Mouse (Mus musculus): ENCODE data around the gene Abcc1. TPM values are rescaled to one million over a fixed set of nuclear protein-coding genes. Genes with fewer than 3 reads are reported as not detected.

Abcc1 gene
- polyA plus RNA-seq, 1 experiment, result 48.5 TPM

DNA sequence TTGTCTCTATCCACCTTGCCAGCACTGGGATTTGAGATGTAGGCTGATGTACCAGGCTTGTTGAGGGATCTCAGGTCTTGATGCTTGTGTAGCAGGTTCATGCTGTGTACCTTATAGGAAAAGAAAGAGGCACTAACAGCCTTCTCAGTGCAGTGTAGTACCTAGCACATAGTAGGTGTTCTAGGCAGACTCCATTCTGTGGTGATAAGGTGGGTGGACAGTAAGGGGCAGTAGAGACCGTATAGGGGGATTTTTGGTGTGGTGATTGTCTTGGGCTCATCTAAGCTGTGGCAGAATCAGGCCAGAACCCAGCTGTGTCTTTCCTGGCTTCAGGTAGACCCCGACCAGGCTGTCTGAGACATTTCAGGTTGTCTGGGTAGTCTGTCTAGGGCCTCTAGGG, 15.0 kb downstream of the Abcc1 start:
- DNase-seq (ENCODE audit: low read depth), result no peak

DNA sequence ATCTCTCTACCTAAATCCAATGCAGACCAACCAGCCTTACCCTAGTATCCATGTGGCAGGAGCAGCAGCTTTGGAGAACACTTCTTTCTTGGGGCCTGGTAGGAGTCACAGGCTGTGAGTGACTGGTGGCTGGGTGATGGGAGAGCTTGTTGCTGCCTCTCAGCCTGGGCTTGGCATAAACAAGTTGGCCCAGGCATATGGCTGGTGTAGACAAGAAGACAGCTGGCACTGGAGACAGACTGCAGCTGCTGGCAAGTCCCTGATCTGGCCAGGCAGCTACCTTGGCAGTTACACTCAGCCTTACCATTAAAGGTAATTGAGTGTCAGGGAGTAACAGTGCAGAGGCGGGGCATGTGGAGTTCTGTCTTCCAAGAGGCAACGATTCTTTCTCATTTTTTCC, 16.0 kb downstream of the Abcc1 start:
- DNase-seq (ENCODE audit: low read depth), result no peak

DNA sequence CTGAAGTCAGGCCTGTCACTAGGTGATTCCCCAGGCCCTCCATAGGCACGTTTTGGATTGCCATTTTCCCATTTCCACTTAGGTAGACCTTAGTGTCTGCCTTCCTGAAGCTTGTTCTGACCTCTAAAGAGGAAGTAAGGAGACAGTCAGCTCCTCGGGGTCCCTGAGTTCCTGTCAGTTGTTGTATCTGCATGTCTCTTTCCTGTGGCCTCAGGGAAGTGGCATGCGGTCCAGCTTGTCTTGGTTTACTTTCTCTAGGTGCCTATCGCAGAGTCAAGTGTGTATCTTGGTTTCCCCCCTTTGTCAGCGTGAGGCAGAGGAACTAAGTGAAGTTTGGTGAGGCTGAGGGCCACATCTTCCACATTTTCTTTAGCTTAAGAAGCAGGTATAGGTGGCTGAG, 17.3 kb downstream of the Abcc1 start:
- DNase-seq (ENCODE audit: low read depth), result no peak

DNA sequence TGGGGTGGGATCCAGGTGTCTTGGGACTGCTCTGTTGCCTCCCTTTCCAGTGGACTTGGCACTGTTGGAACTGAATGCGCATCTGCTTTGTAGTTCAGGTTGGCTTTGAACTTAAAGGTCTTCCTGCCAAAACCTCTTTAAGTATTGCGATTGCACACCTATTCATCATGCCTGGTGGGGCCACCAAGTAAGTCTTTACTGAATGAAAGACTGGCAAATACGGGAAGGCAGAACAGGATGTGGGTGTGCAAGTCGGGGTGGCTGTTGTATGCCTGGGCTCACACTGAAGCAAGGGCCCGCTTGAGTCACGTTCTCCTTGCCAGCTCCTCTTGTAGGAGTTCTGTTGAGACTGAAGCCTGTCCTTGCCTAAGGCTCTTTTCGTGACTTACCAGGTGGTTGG, 18.5 kb downstream of the Abcc1 start:
- no peak for DNase-seq (ENCODE audit: low read depth)

DNA sequence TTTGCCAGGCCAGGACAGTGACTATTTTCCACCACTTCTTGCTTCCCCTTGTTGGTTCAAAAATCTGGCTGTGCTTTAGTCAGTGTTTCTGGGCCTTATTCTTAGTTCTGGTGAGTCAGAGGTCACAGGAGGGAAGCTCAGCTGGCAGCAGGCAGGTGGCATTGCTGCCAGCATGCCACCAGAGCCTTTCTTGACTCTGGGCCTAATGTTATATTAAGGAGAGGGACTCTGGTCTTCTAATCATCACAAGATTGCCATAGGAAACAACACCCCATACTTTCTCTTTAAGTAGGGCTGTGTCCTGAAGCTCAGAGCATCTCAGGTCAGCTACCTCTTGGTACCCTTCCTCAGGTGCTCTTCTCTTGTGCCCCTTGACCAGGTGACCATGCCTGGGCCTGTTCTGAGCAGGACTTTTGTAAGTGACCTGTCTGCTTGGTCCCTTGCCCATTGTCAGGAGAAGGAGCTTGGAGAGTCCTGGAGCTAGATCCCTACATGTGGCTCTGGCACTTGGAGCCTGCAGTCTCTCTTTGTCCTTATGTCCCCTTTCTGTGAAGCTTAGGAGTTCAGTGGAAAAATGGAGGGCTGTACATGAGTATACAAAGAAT, 19.8 kb downstream of the Abcc1 start:
- DNase-seq (ENCODE audit: low read depth), result no peak

DNA sequence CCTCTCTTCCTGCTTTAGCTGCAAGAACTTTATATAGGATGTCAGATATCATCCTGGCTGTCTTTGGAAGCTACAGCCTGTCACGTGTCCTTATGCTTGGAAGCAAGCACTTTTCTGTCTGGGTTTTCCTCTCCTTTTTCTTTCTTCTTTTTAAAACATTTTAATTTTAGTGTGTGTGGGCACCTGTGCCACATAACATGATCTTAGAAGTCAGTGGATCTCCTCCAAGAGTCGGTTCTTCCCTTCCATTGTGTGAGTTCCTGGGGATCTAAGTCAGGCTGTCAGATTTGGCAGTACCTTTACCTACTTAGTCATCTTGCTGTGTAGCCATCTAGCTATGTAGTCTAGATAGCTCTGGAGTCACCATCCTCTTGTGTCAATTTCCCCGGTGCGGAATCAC, 37.9 kb downstream of the Abcc1 start:
- DNase-seq (ENCODE audit: low read depth), result no peak

DNA sequence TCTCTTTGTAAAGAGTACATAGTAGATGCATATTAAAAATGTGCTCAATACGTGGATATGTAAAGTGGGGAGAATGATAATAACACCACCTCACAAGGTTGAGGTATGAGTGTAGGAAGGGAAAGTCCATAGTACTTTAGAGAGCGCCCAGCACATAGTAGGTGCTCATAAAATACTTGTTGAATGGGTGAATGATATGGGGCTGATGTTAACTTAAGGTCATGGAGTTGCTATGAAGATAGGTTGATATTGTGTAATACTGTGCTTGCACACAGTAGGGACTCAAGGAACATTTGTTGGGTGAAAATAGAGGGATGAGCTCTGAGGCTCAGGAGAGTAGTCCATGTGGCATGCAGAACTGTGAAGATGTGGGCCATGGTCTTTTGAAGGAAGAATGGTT, 42.1 kb downstream of the Abcc1 start:
- no peak for DNase-seq (ENCODE audit: low read depth)

DNA sequence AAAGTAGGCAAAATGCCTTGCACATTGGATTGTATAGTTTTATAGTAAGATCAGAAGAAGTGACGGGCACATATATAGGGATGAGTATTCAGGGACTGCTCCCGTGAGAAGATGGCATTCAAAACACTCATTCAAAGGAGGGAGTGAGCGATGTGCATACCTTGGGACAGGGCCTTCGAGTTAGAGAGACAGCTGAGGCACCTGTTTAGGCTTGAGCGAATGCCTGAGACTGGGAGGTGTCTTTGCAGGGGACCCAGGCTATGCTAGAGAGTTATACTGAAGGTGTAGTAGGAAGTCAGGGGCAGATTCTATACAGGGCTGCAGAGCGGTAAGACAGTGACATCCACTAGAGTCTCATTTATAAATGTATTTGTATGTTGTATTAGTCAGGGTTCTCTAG, 44.3 kb downstream of the Abcc1 start:
- DNase-seq (ENCODE audit: low read depth), result no peak

DNA sequence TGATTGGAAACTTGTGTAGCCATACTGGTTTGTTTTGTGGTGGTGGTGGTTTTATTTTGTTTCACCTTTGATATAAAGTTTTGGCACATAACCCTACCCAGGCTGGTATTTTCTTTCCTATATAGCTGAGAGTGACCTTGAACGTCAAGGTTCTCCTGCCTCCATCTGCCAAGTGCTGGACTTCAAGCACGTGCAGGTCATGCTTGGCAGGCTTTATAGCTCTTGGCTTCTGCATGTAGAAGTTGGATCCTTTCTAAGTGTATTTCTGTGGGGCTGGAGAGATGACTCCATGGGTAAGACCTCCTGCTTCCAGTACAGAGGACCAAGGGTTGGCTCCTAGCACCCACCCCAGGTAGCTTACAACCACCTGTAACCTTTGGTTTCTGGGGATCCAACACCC, 47.8 kb downstream of the Abcc1 start:
- DNase-seq (ENCODE audit: low read depth), result no peak

DNA sequence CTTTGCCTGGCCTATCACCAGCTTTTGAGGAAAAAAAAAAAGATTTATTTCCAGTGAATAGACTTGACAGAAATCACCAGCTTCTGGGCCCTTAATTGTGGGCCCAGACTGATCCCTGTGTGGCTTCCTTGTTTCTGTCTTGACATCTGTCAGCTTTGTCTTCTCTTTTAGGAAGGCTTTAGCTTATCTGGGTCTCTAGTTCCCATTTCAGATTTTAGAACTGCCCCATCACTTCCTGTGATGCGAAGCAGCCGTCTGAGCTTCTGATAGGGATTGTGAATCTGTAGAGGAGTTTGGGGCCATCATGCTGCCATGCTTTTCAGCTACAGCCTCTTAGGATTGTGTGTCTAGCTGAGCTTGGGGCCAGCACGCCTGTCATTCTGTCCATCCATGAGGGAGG, 48.4 kb downstream of the Abcc1 start:
- DNase-seq (ENCODE audit: low read depth), result no peak

DNA sequence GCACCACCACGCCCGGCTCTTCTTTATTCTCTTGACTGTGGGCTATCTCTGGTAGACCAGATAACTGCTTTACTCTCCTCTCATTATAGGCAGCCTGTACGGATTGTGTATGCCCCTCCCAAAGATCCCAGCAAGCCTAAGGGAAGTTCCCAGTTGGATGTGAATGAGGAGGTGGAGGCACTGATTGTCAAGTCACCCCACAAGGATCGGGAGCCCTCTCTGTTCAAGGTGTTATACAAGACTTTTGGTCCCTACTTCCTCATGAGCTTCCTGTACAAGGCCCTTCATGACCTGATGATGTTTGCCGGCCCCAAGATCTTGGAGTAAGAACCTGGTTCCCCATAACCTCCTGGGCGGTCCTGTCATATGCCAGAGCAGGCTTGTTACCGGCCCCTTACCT, 49.3 kb downstream of the Abcc1 start:
- DNase-seq (ENCODE audit: low read depth), result no peak

DNA sequence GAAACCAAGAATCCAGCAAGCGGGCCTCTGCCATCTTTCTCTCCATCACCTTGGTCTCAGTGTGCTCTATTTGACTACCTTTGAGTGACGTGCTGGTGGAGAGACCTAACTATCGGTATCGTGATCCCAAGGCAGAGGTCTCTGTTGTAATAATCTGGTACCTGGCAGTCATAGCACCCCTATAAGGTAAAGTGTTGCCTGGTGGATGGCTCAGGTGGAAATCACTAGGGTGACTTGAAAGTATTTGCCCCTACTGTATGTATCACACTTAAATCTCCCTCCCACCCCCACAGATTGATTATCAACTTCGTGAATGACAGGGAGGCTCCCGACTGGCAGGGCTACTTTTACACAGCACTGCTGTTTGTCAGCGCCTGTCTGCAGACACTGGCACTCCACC, 49.8 kb downstream of the Abcc1 start:
- no peak for DNase-seq (ENCODE audit: low read depth)

DNA sequence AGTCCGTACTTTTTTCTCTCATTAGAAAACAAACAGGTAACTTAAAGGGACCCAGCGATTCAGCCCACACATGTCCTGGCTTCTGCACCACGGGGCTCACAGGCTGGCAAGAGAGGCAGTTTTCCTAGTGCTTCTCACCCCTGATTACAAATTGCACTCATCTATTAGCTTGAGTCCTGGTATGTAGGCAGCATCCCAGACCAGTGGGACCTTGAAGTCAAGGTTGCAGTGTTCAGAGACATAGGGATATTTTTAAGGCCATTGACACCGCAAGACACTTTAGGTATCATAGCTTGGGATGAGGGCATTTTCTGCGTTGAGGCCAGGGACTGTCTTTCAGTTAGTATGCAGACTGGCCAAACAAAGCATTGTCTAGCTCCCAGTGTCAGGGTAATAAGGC, 51.2 kb downstream of the Abcc1 start:
- no peak for DNase-seq (ENCODE audit: low read depth)

DNA sequence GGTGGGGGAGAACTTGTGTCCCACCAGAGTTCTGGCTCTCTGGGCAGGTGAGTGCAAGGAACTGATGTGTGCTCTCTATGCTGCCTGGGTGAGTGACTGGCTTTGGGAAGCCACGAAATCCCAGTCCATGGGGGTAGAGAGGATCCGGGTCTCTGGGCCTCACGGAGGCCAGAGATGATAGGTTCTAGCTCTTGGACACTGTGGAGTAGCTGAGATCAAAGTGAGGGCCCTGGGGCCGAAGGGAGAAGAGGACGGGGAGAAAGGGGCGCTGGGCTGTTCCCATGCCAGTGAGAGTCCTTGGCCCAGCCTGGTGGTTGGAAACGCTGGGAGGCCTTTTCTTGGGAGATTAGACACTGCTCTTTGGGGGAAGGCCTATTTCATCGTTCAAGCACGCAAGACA, 53.8 kb downstream of the Abcc1 start:
- DNase-seq (ENCODE audit: low read depth), result no peak

DNA sequence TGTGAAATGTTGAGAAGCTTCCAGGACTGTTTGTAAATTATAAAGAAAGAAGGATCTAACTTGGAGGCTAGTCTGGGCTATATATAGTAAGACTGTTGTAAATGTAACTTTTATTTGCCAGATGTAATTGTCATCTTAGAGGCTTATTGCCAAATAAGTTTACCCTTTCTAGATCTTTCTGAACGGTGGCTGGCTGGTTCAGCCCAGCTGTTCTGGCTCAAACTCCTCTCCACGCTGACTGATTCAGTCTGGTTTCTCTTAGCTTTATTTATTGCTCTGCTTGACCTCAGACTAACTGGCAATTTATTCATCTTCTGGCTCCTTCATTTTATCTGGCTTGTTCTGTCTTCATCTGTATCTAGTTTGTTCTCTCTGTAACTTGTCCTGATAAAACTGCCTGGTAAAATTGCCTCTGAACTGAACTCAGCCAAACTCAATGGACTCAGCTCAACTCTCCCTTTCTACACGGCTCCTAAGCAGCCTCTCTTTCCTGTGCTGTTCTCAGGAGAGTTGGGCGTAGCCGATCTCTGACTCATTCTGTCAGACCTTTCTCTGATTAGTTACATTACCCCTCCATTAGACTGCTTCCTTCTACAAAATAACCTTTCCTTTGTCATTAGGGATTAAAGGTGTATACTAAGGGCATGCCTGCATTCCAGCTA, 55.7 kb downstream of the Abcc1 start:
- DNase-seq (ENCODE audit: low read depth), result no peak

DNA sequence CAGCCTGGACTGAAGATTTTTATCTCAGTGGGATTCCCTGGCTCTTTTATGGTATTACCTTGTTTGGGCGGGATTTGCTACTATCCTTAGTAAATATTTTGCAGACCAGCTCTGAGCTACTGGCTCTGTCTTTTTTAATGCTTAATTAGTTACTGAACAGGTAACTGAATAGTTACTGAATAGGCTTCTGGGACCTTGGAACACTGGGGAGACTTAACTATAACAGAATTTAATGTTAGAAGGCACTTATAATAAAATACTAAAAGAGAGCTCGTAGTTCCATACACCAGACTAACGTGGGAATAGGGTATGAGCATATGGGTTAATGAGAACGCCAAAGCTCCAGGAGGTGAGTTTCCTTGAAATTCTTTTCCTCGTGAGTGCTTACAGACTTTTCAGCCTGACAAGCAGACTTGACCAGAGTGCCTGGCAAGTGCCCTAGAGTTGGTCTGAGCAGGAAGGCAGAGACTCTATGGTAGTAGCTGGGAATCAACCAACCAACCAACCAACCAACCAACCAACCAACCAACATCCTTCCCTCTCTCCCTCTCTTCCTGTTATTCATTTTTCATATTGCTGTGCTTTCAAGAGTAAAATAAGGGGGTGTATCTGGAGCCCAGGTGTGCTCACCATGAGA, 59.3 kb downstream of the Abcc1 start:
- no peak for DNase-seq (ENCODE audit: low read depth)

DNA sequence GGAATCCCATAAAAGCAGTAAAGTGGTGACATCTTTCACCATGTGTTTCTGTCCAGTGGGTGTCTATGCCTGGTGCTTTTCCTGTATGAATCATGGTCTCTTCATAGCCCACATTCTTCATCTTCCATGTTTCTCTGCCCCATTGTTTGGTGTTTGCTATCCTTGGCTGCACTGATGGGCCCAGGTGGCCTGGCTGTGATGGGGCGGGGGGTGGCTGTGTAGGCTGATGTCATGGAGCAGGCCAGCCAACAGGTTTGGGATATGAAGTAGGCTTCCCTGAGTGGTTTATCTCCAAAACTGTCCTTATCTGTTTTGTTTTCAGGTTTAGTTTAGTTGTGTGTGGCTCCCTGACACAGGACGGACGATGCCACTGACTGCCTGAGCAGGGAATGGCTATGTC, 60.7 kb downstream of the Abcc1 start:
- DNase-seq (ENCODE audit: low read depth), result no peak

DNA sequence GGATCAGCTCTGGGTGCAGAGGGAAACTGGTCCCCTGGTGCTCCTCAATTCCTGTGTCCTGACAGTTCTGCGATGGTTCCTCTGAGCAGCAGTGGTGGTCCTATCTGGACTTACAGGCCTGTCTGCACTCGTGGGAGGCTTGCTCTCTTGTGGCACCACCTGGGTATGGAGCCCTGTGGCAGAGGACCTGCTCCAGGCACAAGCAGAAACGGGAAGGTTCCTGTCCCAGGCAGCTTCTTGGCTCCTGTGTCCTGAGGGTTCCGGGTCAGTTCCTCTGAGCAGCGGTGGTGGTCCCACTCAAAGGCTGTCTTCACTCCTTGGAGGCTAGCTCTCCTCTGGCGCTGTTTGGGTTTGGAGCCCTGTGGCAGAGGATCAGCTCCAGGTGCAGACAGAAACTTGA, 68.0 kb downstream of the Abcc1 start:
- no peak for DNase-seq (ENCODE audit: low read depth)

DNA sequence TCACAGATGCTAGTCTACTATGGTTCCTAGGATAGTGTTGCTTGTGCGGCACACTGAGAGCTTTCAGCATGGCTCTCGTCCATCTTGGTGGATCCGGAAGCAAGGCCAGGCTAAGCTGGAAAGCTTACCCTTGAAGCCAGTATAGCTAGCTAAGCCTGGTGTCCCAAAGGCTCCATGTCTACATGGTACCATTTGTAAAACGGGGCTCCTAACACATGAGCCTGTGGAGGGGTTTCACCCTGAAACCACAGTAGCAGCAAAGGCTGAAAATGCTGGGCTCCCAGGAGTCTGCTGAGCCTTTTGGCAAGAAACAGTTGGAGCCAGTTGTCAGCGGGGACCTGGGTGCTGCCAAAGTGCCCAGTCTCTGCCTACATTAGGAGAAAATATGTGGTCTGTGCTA, 71.6 kb downstream of the Abcc1 start:
- no peak for DNase-seq (ENCODE audit: low read depth)

DNA sequence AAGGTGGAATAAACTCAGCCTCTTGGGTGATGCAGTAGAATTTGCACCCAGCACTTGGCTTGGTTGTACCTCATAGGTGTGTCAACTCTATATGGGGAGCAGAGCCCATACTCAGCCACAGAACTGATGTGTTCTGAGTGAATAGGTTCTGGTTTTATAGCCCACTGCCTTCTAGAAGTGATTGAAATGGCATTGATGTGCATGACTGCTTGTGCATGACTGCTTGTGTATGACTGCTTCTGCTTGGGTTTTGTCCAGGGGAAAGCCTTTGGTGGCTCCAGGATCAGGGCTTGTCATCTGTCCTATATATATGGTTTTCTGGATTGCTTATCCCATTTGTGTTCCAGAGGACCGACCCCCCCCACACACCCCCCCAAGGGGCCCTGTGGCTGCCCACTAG, 74.2 kb downstream of the Abcc1 start:
- no peak for DNase-seq (ENCODE audit: low read depth)

DNA sequence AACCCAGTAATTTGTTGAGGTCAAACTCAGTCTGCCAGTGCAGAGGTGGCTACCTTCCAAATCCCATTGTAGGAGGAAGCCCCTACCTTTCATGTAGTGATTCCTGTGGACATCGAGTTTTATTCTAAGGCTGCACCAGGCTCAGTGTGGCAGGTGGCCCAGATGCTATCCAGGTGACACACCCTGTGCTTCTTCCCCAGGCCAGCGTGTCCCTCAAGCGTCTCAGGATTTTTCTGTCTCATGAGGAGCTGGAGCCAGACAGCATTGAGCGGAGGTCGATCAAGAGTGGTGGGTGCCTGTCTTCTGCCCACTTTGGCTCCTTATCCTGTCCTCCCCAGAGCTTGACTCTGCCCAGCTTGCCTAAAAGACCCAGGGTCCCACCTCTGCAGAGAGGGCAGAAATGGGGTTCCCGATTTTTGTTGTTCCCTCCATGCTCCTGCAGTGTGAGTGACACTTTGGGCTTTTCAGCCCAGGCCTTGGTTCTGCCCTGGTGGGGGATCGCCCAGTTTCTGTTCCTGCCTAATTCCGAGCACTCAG, 76.2 kb downstream of the Abcc1 start:
- DNase-seq (ENCODE audit: low read depth), result no peak

DNA sequence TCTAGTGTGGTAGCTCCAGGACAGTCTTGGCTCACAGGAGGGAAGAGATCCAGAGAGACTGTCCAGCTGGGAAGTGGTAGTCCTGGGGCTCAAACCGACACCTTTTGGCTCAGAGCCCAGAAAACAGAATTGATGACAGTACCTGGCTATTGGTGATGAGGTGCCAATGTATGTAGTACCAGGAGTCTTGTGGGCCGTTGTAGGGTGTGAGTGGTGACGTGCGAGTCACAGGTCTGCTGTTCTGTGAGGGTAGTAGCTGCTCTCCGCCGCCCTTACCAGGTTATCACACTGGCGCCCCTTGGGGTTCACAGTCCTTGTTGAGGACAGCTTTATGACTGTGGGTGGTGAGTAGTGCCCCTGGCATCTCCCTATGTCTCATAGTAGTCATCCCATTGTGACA, 77.2 kb downstream of the Abcc1 start:
- no peak for DNase-seq (ENCODE audit: low read depth)

DNA sequence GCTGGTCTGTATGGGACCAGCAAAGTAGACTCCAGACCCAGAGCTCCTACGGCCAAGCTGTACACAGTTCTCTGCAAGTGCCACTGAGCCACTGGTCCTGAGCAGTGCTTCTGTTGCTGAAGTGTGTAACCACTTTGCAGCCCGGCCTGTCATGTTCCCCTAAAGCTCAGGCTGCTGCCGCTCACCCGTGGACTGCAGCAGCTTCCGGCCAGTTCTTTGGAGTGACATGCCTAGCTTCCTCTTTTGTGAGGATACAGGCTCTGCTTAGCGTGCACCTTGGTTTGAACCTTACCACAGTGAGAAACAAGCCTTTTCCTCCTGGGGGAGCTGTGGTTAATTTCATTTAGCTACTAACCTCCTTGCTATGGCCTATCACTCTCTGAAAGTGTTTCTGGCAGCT, 77.7 kb downstream of the Abcc1 start:
- no peak for DNase-seq (ENCODE audit: low read depth)

Data from gonadal fat pad, adult 2 months (tissue).